Mouse (Mus musculus) CH12.LX (cell line): Measurements from ENCODE around the gene Prdm8.

Experiments used
- BHLHE40 ChIP-seq: IDR thresholded peaks from 2 replicates; pipeline ENCODE4 v1.6.1; 2011; ENCODE audit warnings: mild to moderate bottlenecking, low read depth, low read length, improper control_type of control experiment
- CTCF ChIP-seq, 2 experiments: IDR thresholded peaks in 1 of 2; conservative IDR thresholded peaks in 1 of 2; 2 replicates each; pipeline ENCODE4 v1.5.1; 2011 to 2012; ENCODE audit warnings: low read depth in 2 of 2, low read length in 2 of 2, improper control_type of control experiment in 1 of 2, inconsistent platforms in 1 of 2, mild to moderate bottlenecking in 1 of 2, moderate library complexity in 1 of 2
- EP300 ChIP-seq: IDR thresholded peaks from 2 replicates; pipeline ENCODE4 v1.6.1; 2011; ENCODE audit warnings: low read length, improper control_type of control experiment
- HCFC1 ChIP-seq: IDR thresholded peaks from 2 replicates; pipeline ENCODE4 v1.6.1; 2012; ENCODE audit warnings: low read depth, mild to moderate bottlenecking, inconsistent platforms, low read length, improper control_type of control experiment
- IRF4 ChIP-seq: IDR thresholded peaks from 2 replicates; pipeline ENCODE4 v1.6.1; 2014; ENCODE audit warnings: low read depth, mild to moderate bottlenecking, inconsistent platforms, low read length, improper control_type of control experiment
- MAZ ChIP-seq: IDR thresholded peaks from 2 replicates; pipeline ENCODE4 v1.6.1; 2012; ENCODE audit warnings: low read depth, mild to moderate bottlenecking, inconsistent platforms, low read length, improper control_type of control experiment, moderate library complexity
- MXI1 ChIP-seq: IDR thresholded peaks from 2 replicates; pipeline ENCODE4 v1.6.1; 2011; ENCODE audit warnings: mild to moderate bottlenecking, low read depth, low read length, improper control_type of control experiment
- POLR2A ChIP-seq: IDR thresholded peaks from 2 replicates; pipeline ENCODE4 v1.6.1; 2011; ENCODE audit warnings: low read depth, mild to moderate bottlenecking, improper control_type of control experiment, low read length
- RCOR1 ChIP-seq: conservative IDR thresholded peaks from 2 replicates; pipeline ENCODE4 v1.6.1; 2012; ENCODE audit warnings: low read depth, mild to moderate bottlenecking, inconsistent platforms, low read length, improper control_type of control experiment
- SMC3 ChIP-seq: IDR thresholded peaks from 2 replicates; pipeline ENCODE4 v1.6.1; 2011; ENCODE audit warnings: low read depth, low read length, improper control_type of control experiment
- ZC3H11A ChIP-seq: IDR thresholded peaks from 2 replicates; pipeline ENCODE4 v1.6.1; 2012; ENCODE audit warnings: low read depth, mild to moderate bottlenecking, inconsistent platforms, low read length, improper control_type of control experiment

- TF ChIP-seq CTCF (conservative IDR thresholded peaks at IDR 0.05 in 1 of 2, IDR thresholded peaks at IDR 0.05 in 1 of 2; ENCODE audit: low read depth in 2 of 2, low read length in 2 of 2), result no peak
- no peak for TF ChIP-seq RCOR1
- no peak for TF ChIP-seq SMC3
- TF ChIP-seq MAZ, result no peak
- no peak for TF ChIP-seq BHLHE40
- TF ChIP-seq IRF4, result no peak
- no peak for TF ChIP-seq EP300
- no peak for TF ChIP-seq HCFC1
- TF ChIP-seq MXI1, result no peak
- no peak for TF ChIP-seq ZC3H11A
- no peak for TF ChIP-seq POLR2A
These were observed 4.7 kb downstream of the Prdm8 start for GRCm38 (mm10) chr5:98171651-98172230.
